Mouse (Mus musculus): ENCODE measurements around the gene Rimklb.
"Not testable (repeated sequence)": the region's sequence is repeated elsewhere in the genome, so short reads cannot be mapped to it uniquely, and the experiment has no call there.

Rimklb gene

GRCm38 (mm10) chr6:122498661-122499060 is at the start of gene Rimklb:
TSS of gene Rimklb (minus strand) at chr6:122498761.
- no peak for DNase-seq

- no peak for DNase-seq
Measured at GRCm38 (mm10) chr6:122545948-122546347, 47.4 kb upstream of the Rimklb start.

- no peak for DNase-seq
Measured at GRCm38 (mm10) chr6:122545289-122545882, 46.8 kb upstream of the Rimklb start.

- no peak for DNase-seq
Measured at GRCm38 (mm10) chr6:122544672-122545071, 46.1 kb upstream of the Rimklb start.

- DNase-seq: no peak
Measured at GRCm38 (mm10) chr6:122543574-122543973, 45.0 kb upstream of the Rimklb start.

- DNase-seq: not testable (repeated sequence)
Measured at GRCm38 (mm10) chr6:122542459-122542858, 43.9 kb upstream of the Rimklb start.

- DNase-seq: no peak
Measured at GRCm38 (mm10) chr6:122539564-122539963, 41.0 kb upstream of the Rimklb start.

GRCm38 (mm10) chr6:122534032-122534431 is 35.5 kb upstream of the Rimklb start:
- no peak for DNase-seq

- no peak for DNase-seq
Measured at GRCm38 (mm10) chr6:122532883-122533302, 34.3 kb upstream of the Rimklb start.

- DNase-seq: no peak
Measured at GRCm38 (mm10) chr6:122531466-122532174, 33.1 kb upstream of the Rimklb start.

GRCm38 (mm10) chr6:122528136-122528535 is 29.6 kb upstream of the Rimklb start:
- peak; percentile 14 for DNase-seq

- DNase-seq: no peak
Measured at GRCm38 (mm10) chr6:122527596-122527995, 29.0 kb upstream of the Rimklb start.

GRCm38 (mm10) chr6:122523289-122523688 is 24.7 kb upstream of the Rimklb start:
- DNase-seq: no peak

- DNase-seq: no peak
Measured at GRCm38 (mm10) chr6:122522595-122522994, 24.0 kb upstream of the Rimklb start.

GRCm38 (mm10) chr6:122519384-122519783 is 20.8 kb upstream of the Rimklb start:
- DNase-seq: no peak

- DNase-seq: no peak
Measured at GRCm38 (mm10) chr6:122517668-122518067, 19.1 kb upstream of the Rimklb start.

GRCm38 (mm10) chr6:122515762-122516161 is 17.2 kb upstream of the Rimklb start:
- not testable (repeated sequence) for DNase-seq

- DNase-seq: no peak
Measured at GRCm38 (mm10) chr6:122514312-122514711, 15.8 kb upstream of the Rimklb start.

GRCm38 (mm10) chr6:122512914-122513878 is 14.6 kb upstream of the Rimklb start:
- no peak for DNase-seq

GRCm38 (mm10) chr6:122508494-122508893 is 9.9 kb upstream of the Rimklb start:
- DNase-seq: no peak

GRCm38 (mm10) chr6:122505545-122505944 is 7.0 kb upstream of the Rimklb start, which contains the start of gene Mfap5:
TSS of gene Mfap5 (plus strand) at chr6:122505845.
- no peak for DNase-seq

- no peak for DNase-seq
Measured at GRCm38 (mm10) chr6:122505041-122505440, 6.5 kb upstream of the Rimklb start.

GRCm38 (mm10) chr6:122496501-122496900 is 2.1 kb downstream of the Rimklb start:
- DNase-seq: no peak
